In the genomic region with DNA sequence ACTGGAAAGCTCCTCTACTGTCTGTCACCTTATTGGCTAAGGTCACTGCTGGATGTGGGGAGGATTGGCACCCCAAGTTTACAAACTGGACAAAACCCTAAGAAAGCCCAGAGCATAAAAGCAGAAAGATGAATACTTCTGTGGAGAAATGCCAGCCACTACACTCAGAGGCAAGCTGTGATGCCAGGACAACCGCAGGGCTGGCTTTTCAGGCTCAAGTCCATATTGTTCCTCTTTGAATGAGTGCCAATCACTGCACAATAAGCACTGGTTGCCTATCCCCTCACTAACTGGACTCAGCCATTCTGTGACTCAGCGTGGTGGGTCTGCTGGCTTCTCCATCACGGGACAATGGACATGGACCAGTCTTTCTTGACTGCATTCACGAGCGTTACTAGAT, we compare ENCODE assay signal across 8 mouse cellular contexts.
DNase-seq lines count a peak whose midpoint lies in the region; ATAC-seq and TF ChIP-seq lines count a peak whose summit lies in the region.

No protein-coding gene starts in this region.

- H3K27me3 ChIP-seq in cerebellum, adult 2 months (ENCODE audit: control insufficient read depth, insufficient read depth, low read length): no peaks in the 10 kb centered on the region; the same call in 1 of the 2 replicates
- H3K27me3 ChIP-seq in forebrain, embryonic 13.5 days: no peaks in the 10 kb centered on the region
- H3K27me3 ChIP-seq in midbrain, embryonic 11.5 days (ENCODE audit: control insufficient read depth, insufficient read depth, low read length): no peaks in the 10 kb centered on the region
- no peaks in the 10 kb centered on the region for H3K27me3 ChIP-seq in kidney, embryonic 14.5 days (ENCODE audit: control insufficient read depth, insufficient read depth, low read length)
- no peaks in the 10 kb centered on the region for H3K27me3 ChIP-seq in liver, postnatal 0 days (ENCODE audit: insufficient read depth, low read length)

- H3K9me3 ChIP-seq in forebrain, embryonic 13.5 days (replicated peaks): no peaks in the 10 kb centered on the region
- no peaks in the 10 kb centered on the region for H3K9me3 ChIP-seq in midbrain, embryonic 11.5 days (ENCODE audit: control insufficient read depth, low read length)
- no peaks in the 10 kb centered on the region for H3K9me3 ChIP-seq in kidney, embryonic 14.5 days (ENCODE audit: control insufficient read depth, low read length)
- no peaks in the 10 kb centered on the region for H3K9me3 ChIP-seq in liver, postnatal 0 days (ENCODE audit: low read length)

- TF ChIP-seq POLR2A in cerebellum, adult 2 months (IDR thresholded peaks at IDR 0.05; ENCODE audit: borderline replicate concordance, insufficient read depth, low read length): no peak

- peaks cover 2% of the 10 kb centered on the region; the same call in 1 of the 2 replicates for H3K4me1 ChIP-seq in cerebellum, adult 2 months (ENCODE audit: control insufficient read depth, insufficient read depth, low read length)
- peaks cover 5% of the 10 kb centered on the region; the same call in 1 of the 2 replicates for H3K4me1 ChIP-seq in forebrain, embryonic 13.5 days
- no peaks in the 10 kb centered on the region for H3K4me1 ChIP-seq in midbrain, embryonic 11.5 days (ENCODE audit: control insufficient read depth, insufficient read depth, low read length)
- no peaks in the 10 kb centered on the region for H3K4me1 ChIP-seq in kidney, embryonic 14.5 days (ENCODE audit: control insufficient read depth, insufficient read depth, low read length)
- no peaks in the 10 kb centered on the region for H3K4me1 ChIP-seq in liver, postnatal 0 days (ENCODE audit: insufficient read depth)

- no peak overlapping the region for H3K4me2 ChIP-seq in forebrain, embryonic 13.5 days
- H3K4me2 ChIP-seq in midbrain, embryonic 11.5 days: no peak overlapping the region
- no peak overlapping the region for H3K4me2 ChIP-seq in kidney, embryonic 14.5 days (replicated peaks; ENCODE audit: low read depth, low read length)
- no peak overlapping the region for H3K4me2 ChIP-seq in liver, postnatal 0 days (ENCODE audit: low read depth, low read length)

- DNase-seq in brain, adult 2 months (ENCODE audit: low read depth, low spot score): peak; percentile 12
- peak; percentile 9 to 55 for DNase-seq in cerebellum, adult 2 months
- no peak for DNase-seq in midbrain, embryonic 11.5 days (ENCODE audit: low spot score, missing footprints)
- no peak for DNase-seq in kidney, postnatal 14 days
- no peak for DNase-seq in liver, postnatal 0 days

- H3K9ac ChIP-seq in forebrain, embryonic 13.5 days: no peak overlapping the region
- H3K9ac ChIP-seq in midbrain, embryonic 11.5 days (ENCODE audit: low read length): no peak overlapping the region
- no peak overlapping the region for H3K9ac ChIP-seq in kidney, embryonic 14.5 days (ENCODE audit: low read depth, low read length)
- no peak overlapping the region for H3K9ac ChIP-seq in liver, postnatal 0 days (replicated peaks)

- no peak overlapping the region for H3K27ac ChIP-seq in cerebellum, adult 2 months (ENCODE audit: insufficient read depth, low read length)
- H3K27ac ChIP-seq in forebrain, embryonic 13.5 days: no peak overlapping the region
- no peak overlapping the region for H3K27ac ChIP-seq in midbrain, embryonic 11.5 days (ENCODE audit: low read depth, low read length)
- H3K27ac ChIP-seq in kidney, embryonic 14.5 days (ENCODE audit: low read depth, low read length): no peak overlapping the region
- H3K27ac ChIP-seq in liver, postnatal 0 days (ENCODE audit: low read depth): no peak overlapping the region

- no peak for TF ChIP-seq CTCF in cerebellum, adult 2 months (IDR thresholded peaks at IDR 0.05; ENCODE audit: borderline replicate concordance, insufficient read depth, low read depth, low read length)
- no peak for TF ChIP-seq CTCF in liver, postnatal 0 days (IDR thresholded peaks at IDR 0.05; ENCODE audit: low read depth)

- no peak for TF ChIP-seq EP300 in liver, postnatal 0 days (IDR thresholded peaks at IDR 0.05; ENCODE audit: low read depth)

- H3K4me3 ChIP-seq in cerebellum, adult 2 months (replicated peaks; ENCODE audit: insufficient read depth, low read depth, low read length): no peak overlapping the region
- no peak overlapping the region for H3K4me3 ChIP-seq in forebrain, embryonic 13.5 days
- no peak overlapping the region for H3K4me3 ChIP-seq in midbrain, embryonic 11.5 days (ENCODE audit: low read depth, low read length)
- no peak overlapping the region for H3K4me3 ChIP-seq in kidney, embryonic 14.5 days (ENCODE audit: low read length)
- no peak overlapping the region for H3K4me3 ChIP-seq in liver, postnatal 0 days (ENCODE audit: low read depth, low read length)

- H3K36me3 ChIP-seq in forebrain, embryonic 13.5 days (ENCODE audit: poor library complexity, severe bottlenecking): no peaks in the 10 kb centered on the region
- no peaks in the 10 kb centered on the region for H3K36me3 ChIP-seq in midbrain, embryonic 11.5 days (ENCODE audit: control insufficient read depth, insufficient read depth, low read length)
- H3K36me3 ChIP-seq in kidney, embryonic 14.5 days (ENCODE audit: control insufficient read depth, insufficient read depth, low read length): no peaks in the 10 kb centered on the region
- H3K36me3 ChIP-seq in liver, postnatal 0 days (replicated peaks; ENCODE audit: insufficient read depth, low read length): no peaks in the 10 kb centered on the region

- 8% methylated on average over 5 of the region's 5 CpGs for WGBS in cerebellum, adult 2 months
- WGBS in forebrain, embryonic 13.5 days: 20% methylated on average over 5 of the region's 5 CpGs
- WGBS in midbrain, embryonic 11.5 days: 45% methylated on average over 5 of the region's 5 CpGs
- 86% methylated on average over 5 of the region's 5 CpGs for WGBS in kidney, embryonic 14.5 days
- 71% methylated on average over 5 of the region's 5 CpGs for WGBS in liver, postnatal 0 days (ENCODE audit: insufficient replicate concordance)

- ATAC-seq in forebrain, embryonic 13.5 days: peak; percentile 81
- peak; percentile 57; the same call in 1 of the 2 replicates for ATAC-seq in midbrain, embryonic 11.5 days (ENCODE audit: low FRiP score)
- no peak for ATAC-seq in monocyte, adult 5-6 weeks (replicated peaks; ENCODE audit: insufficient number of reproducible peaks, low FRiP score, low TSS enrichment, poor library complexity, severe bottlenecking)
- ATAC-seq in kidney, embryonic 14.5 days (ENCODE audit: low FRiP score, low TSS enrichment): no peak
- ATAC-seq in liver, postnatal 0 days: no peak

Comparison
In these comparisons a context has a peak if more than half of its experiments do, and no peak if none do; other contexts are left out.
1. DNase-seq: peak in brain, adult 2 months (single experiment) and cerebellum, adult 2 months (2 of 2); none in midbrain, embryonic 11.5 days (single experiment), kidney, postnatal 14 days (single experiment) and liver, postnatal 0 days (single experiment).
2. ATAC-seq: peak in forebrain, embryonic 13.5 days (single experiment) and midbrain, embryonic 11.5 days (single experiment); none in monocyte, adult 5-6 weeks (single experiment), kidney, embryonic 14.5 days (single experiment) and liver, postnatal 0 days (single experiment).